Mouse (Mus musculus) embryonic facial prominence, embryonic 14.5 days (tissue): Measurements from ENCODE around the gene Fam240a. TPM values are rescaled to one million over a fixed set of nuclear protein-coding genes. Genes with fewer than 3 reads are reported as not detected.

Source experiments
- ATAC-seq: fragments of 200-750 bp; cut with Nextera tagmentation; 2 replicates; pipeline ENCODE4 v1.8.0; 2017; ENCODE audit warnings: low read depth, moderate number of reproducible peaks, moderate TSS enrichment
- DNase-seq: peaks from one replicate; pipeline ENCODE4 v3.0.0-alpha.2; 2015; ENCODE audit warnings: low spot score
- H3K27ac ChIP-seq: fragments of 300-500 bp; sonication (generic); replicated peaks from 2 replicates; pipeline ENCODE4 v1.5.1; 2014; ENCODE audit warnings: low read depth, mild to moderate bottlenecking, low read length, moderate library complexity
- H3K27me3 ChIP-seq: fragments of 300-500 bp; sonication (generic); replicated peaks from 2 replicates; pipeline ENCODE4 v1.6.1; 2014; ENCODE audit warnings: low read length; ENCODE audit not compliant: control insufficient read depth, insufficient read depth
- H3K36me3 ChIP-seq: fragments of 300-500 bp; sonication (generic); 2 replicates; pipeline ENCODE4 v1.6.1; 2014; ENCODE audit warnings: low read length, mixed read lengths; ENCODE audit not compliant: control insufficient read depth, insufficient read depth
- H3K4me1 ChIP-seq: fragments of 300-500 bp; sonication (generic); 2 replicates; pipeline ENCODE4 v1.6.1; 2014; ENCODE audit warnings: antibody characterized with exemption, low read length; ENCODE audit not compliant: control insufficient read depth, insufficient read depth
- H3K4me2 ChIP-seq: fragments of 300-500 bp; sonication (generic); 2 replicates; pipeline ENCODE4 v1.6.1; 2014; ENCODE audit warnings: low read depth, mild to moderate bottlenecking, low read length, moderate library complexity, mixed read lengths
- H3K4me3 ChIP-seq: fragments of 300-500 bp; sonication (generic); 2 replicates; pipeline ENCODE4 v1.5.1; 2014; ENCODE audit warnings: low read depth, mild to moderate bottlenecking, low read length
- H3K9ac ChIP-seq: fragments of 300-500 bp; sonication (generic); 2 replicates; pipeline ENCODE4 v1.6.1; 2014; ENCODE audit warnings: low read depth, mild to moderate bottlenecking, low read length, moderate library complexity, mixed read lengths
- H3K9me3 ChIP-seq: fragments of 300-500 bp; sonication (generic); 2 replicates; pipeline ENCODE4 v1.6.1; 2016; ENCODE audit warnings: low read length; ENCODE audit not compliant: control insufficient read depth
- WGBS: fragments of 180-500 bp; shearing (Covaris S2); extraction: QIAGEN DNeasy Blood & Tissue Kit; methylation state at CpG from one replicate; pipeline ENCODE4 v1.1.7; 2014; 5-methylcytosine and 5-hydroxymethylcytosine counted together
- polyA plus RNA-seq: library from polyadenylated mRNA; unstranded; fragments of >200 nt; fragmentation: Nextera tagmentation; extraction: Ambion mirVana; gene quantifications from 2 replicates; pipeline ENCODE4 v1.2.1, GENCODE M21; 2014

The Fam240a gene
- polyA plus RNA-seq, 1 experiment from 2014 or later = not detected

GRCm38 (mm10) chr9:110893429-110893828 is 23.2 kb downstream of the Fam240a start:
- no peak overlapping the region for H3K4me3 ChIP-seq
- H3K27ac ChIP-seq = no peak overlapping the region
- no peak overlapping the region for H3K4me2 ChIP-seq
- H3K36me3 ChIP-seq = no peaks in the 10 kb centered on the region
- no peak for ATAC-seq
- 62% methylated on average over 10 of the region's 10 CpGs for WGBS
- H3K9ac ChIP-seq = no peak overlapping the region
- DNase-seq = no peak
- no peaks in the 10 kb centered on the region for H3K9me3 ChIP-seq
- no peaks in the 10 kb centered on the region for H3K27me3 ChIP-seq
- no peaks in the 10 kb centered on the region for H3K4me1 ChIP-seq

- Histone ChIP-seq H3K36me3 (no peaks in the 10 kb centered on the region), H3K4me2 (no peak overlapping the region), H3K9ac (no peak overlapping the region), H3K9me3 (no peaks in the 10 kb centered on the region), H3K4me1 (no peaks in the 10 kb centered on the region), H3K27me3 (no peaks in the 10 kb centered on the region), H3K4me3 (no peak overlapping the region), H3K27ac (no peak overlapping the region)
- WGBS = 89% methylated on average over 3 of the region's 3 CpGs
- ATAC-seq (no peak), DNase-seq (no peak)
Measured at GRCm38 (mm10) chr9:110892552-110892951, 24.1 kb downstream of the Fam240a start.

GRCm38 (mm10) chr9:110891077-110891828 is 25.4 kb downstream of the Fam240a start:
- Histone ChIP-seq H3K9me3 (no peaks in the 10 kb centered on the region), H3K4me2 (no peak overlapping the region), H3K36me3 (no peaks in the 10 kb centered on the region), H3K27ac (no peak overlapping the region), H3K27me3 (no peaks in the 10 kb centered on the region), H3K4me3 (no peak overlapping the region), H3K9ac (no peak overlapping the region), H3K4me1 (no peaks in the 10 kb centered on the region)
- WGBS = 77% methylated on average over 11 of the region's 12 CpGs
- no peak for DNase-seq
- no peak for ATAC-seq

- ATAC-seq = no peak
- no peaks in the 10 kb centered on the region for H3K9me3 ChIP-seq
- H3K27ac ChIP-seq = no peak overlapping the region
- 17% methylated on average over 11 of the region's 21 CpGs for WGBS
- no peak overlapping the region for H3K4me3 ChIP-seq
- no peak for DNase-seq
- H3K4me2 ChIP-seq = no peak overlapping the region
- no peaks in the 10 kb centered on the region for H3K4me1 ChIP-seq
- H3K27me3 ChIP-seq = no peaks in the 10 kb centered on the region
- no peaks in the 10 kb centered on the region for H3K36me3 ChIP-seq
- no peak overlapping the region for H3K9ac ChIP-seq
Measured at GRCm38 (mm10) chr9:110890026-110890783, 26.5 kb downstream of the Fam240a start.

GRCm38 (mm10) chr9:110888935-110889334 is 27.7 kb downstream of the Fam240a start:
- ATAC-seq (no peak), DNase-seq (no peak)
- Histone ChIP-seq H3K36me3 (no peaks in the 10 kb centered on the region), H3K9ac (no peak overlapping the region), H3K4me3 (no peak overlapping the region), H3K27me3 (no peaks in the 10 kb centered on the region), H3K9me3 (no peaks in the 10 kb centered on the region), H3K4me2 (no peak overlapping the region), H3K4me1 (no peaks in the 10 kb centered on the region), H3K27ac (no peak overlapping the region)
- WGBS = 96% methylated on average over 9 of the region's 14 CpGs

GRCm38 (mm10) chr9:110887388-110888303 is 29.0 kb downstream of the Fam240a start:
- no peak overlapping the region for H3K4me2 ChIP-seq
- ATAC-seq (no peak), DNase-seq (no peak)
- H3K4me3 ChIP-seq = no peak overlapping the region
- no peaks in the 10 kb centered on the region for H3K27me3 ChIP-seq
- H3K36me3 ChIP-seq = no peaks in the 10 kb centered on the region
- no peak overlapping the region for H3K27ac ChIP-seq
- H3K4me1 ChIP-seq = no peaks in the 10 kb centered on the region
- no peak overlapping the region for H3K9ac ChIP-seq
- 59% methylated on average over 8 of the region's 9 CpGs for WGBS
- H3K9me3 ChIP-seq = no peaks in the 10 kb centered on the region

- DNase-seq (no peak), ATAC-seq (no peak)
- Histone ChIP-seq H3K4me3 (no peak overlapping the region), H3K9ac (no peak overlapping the region), H3K27me3 (peaks cover 13% of the 10 kb centered on the region), H3K9me3 (no peaks in the 10 kb centered on the region), H3K27ac (no peak overlapping the region), H3K4me1 (peaks cover 10% of the 10 kb centered on the region), H3K4me2 (no peak overlapping the region), H3K36me3 (no peaks in the 10 kb centered on the region)
- 65% methylated on average over 6 of the region's 7 CpGs for WGBS
Measured at GRCm38 (mm10) chr9:110881953-110882352, 34.7 kb downstream of the Fam240a start.

- WGBS = 65% methylated on average over 4 of the region's 4 CpGs
- no peak for ATAC-seq
- Histone ChIP-seq H3K4me1 (peaks cover 10% of the 10 kb centered on the region), H3K36me3 (no peaks in the 10 kb centered on the region), H3K4me2 (peak overlapping the region; percentile 92), H3K9me3 (no peaks in the 10 kb centered on the region), H3K27me3 (peaks cover 13% of the 10 kb centered on the region), H3K9ac (peak overlapping the region; percentile 68; the same call in 1 of the 2 replicates), H3K27ac (no peak overlapping the region), H3K4me3 (peak overlapping the region; percentile 61)
- no peak for DNase-seq
Measured at GRCm38 (mm10) chr9:110880772-110881171, 35.9 kb downstream of the Fam240a start.
